Mouse (Mus musculus): ENCODE results near the gene Nrn1l.

Nrn1l gene

DNA sequence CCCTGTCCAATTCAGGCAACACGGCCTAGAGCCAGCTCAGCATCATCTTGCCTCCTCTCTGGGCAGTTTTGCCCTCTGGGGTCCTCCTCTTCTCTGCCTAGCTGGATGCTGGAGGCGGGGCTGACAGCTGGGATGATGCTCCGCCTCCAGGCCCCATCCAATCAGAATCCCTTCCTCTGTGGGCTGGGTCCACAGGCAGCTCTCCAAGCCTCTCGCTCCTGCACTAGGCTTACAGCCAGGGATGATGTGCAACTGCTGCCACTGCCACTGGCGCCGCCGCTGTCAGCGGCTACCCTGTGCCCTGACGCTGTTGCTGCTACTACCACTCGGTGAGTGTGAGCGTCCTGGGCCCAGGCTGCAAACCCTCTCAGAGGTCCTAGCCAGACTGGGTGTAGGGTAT lies at the start of gene Nrn1l:
TSS of gene Nrn1l (plus strand) at position 229 of the 400 bp plus-strand sequence.
- no peak for DNase-seq

GRCm38 (mm10) chr8:105846678-105847077 lies 46.7 kb upstream of the Nrn1l start:
- DNase-seq = no peak

DNA sequence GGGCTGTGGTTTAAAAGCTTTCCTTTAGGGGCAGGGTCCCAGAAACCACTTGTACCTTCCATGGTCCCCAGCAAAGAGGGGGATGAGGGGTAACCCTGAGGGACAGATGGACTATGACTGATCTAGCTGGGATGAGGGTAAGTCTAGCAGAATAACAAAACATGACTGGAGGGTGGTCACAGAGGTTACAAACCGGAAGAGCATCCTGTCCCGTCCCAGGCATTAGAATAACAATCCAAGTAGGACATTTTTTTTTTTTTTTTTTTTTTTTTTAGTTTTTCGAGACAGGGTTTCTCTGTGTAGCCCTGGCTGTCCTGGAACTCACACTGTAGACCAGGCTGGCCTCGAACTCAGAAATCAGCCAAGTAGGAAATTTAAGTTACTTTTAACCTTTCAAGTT lies 43.4 kb upstream of the Nrn1l start:
- no peak for DNase-seq

DNA sequence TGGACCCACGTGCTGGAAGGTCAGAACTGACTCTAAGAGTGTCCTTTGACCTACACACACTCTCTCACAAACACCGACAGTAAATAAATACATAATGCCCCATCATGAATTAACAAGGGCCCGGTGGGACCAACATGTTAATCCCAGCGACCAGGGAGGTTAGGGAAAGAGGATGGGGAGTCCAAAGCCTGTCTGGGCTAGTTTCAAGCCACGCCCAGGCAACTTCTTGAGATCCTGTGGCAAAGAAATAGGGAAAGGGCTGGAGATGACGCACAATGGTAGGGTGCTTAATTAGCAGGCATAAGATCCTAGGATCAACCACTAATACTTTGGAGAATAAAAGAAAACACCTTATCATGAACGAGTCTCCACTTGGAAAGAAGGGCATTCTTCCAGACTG lies 42.8 kb upstream of the Nrn1l start:
- DNase-seq = no peak

- peak; percentile 77 for DNase-seq
Measured at GRCm38 (mm10) chr8:105851651-105852143, 41.7 kb upstream of the Nrn1l start.

GRCm38 (mm10) chr8:105852146-105852729 lies 41.1 kb upstream of the Nrn1l start:
- DNase-seq = no peak

DNA sequence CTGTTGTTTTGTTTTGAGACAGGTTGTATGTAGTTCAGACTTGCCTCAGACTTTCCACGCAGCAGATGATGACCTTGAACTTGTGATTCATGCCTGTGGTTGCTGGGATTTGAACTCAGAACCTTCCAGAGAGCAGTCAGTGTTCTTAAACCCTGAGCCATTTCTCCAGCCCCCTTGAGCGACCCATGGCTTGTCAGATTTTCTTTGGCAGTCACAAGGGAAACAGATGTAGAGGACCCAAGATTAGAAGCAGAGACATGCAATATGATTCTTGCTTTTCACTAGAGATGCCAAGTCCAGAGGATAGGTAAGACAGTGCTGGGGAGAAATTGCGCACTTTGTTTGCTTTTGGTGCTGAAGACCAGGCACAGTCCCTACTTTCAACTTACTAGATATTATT lies 40.2 kb upstream of the Nrn1l start, which contains the start of gene Cenpt:
TSS of gene Cenpt (minus strand) at position 101 of the 400 bp plus-strand sequence.
- DNase-seq = no peak

- peak; percentile 32 for DNase-seq
Measured at GRCm38 (mm10) chr8:105854303-105854702, 39.1 kb upstream of the Nrn1l start.

DNA sequence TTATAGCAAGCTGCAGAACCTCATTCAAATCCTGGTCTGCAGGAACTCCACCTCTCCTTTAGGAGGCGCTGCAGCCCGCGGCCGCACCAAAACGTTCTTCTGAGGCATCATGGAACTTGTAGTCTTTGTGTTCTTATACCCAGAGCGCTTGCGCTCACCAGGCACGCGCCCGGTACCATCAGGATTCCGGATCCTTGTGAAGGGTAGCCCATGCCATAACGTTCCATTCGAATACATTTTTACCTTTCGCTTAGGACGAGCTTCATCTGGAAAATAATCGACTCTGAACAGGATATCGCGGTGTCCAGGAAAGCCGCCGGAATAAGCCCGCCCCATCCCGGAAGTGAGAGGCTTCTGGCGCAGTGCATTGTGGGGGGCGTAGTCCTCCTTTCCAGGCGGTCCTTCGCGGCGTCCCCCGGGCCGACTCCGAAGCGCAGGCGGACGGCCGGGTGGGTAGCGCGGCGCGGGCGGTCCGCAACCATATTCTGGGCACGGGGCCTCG lies 38.6 kb upstream of the Nrn1l start, which contains the start of gene Thap11:
TSS of gene Thap11 (plus strand) at position 418 of the 502 bp plus-strand sequence.
- DNase-seq = peak; percentile 86

DNA sequence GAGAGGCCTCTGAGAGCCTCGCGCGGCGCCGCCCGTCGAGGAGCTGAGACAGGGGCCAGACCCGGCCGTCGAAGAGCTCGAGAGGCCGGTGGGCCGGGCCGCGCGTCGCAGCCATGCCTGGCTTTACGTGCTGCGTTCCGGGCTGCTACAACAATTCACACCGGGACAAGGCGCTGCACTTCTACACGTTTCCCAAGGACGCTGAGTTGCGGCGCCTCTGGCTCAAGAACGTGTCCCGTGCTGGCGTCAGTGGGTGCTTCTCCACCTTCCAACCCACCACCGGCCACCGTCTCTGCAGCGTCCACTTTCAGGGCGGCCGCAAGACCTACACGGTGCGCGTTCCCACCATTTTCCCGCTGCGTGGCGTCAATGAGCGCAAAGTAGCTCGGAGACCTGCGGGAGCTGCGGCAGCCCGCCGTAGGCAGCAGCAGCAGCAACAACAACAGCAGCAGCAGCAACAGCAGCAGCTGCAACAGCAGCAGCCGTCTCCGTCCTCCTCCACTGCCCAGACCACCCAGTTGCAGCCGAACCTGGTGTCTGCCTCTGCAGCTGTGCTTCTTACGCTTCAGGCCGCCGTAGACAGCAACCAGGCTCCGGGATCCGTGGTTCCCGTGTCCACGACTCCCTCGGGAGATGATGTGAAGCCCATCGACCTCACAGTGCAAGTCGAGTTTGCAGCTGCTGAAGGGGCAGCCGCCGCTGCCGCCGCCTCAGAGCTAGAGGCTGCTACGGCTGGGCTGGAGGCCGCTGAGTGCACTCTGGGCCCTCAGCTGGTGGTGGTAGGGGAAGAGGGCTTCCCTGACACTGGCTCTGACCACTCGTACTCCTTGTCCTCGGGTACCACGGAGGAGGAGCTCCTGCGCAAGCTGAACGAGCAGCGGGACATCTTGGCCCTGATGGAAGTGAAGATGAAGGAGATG lies 37.9 kb upstream of the Nrn1l start:
- peak; percentile 47 for DNase-seq

GRCm38 (mm10) chr8:105856168-105856835 lies 37.1 kb upstream of the Nrn1l start:
- no peak for DNase-seq

- no peak for DNase-seq
Measured at GRCm38 (mm10) chr8:105858495-105858894, 34.9 kb upstream of the Nrn1l start.

DNA sequence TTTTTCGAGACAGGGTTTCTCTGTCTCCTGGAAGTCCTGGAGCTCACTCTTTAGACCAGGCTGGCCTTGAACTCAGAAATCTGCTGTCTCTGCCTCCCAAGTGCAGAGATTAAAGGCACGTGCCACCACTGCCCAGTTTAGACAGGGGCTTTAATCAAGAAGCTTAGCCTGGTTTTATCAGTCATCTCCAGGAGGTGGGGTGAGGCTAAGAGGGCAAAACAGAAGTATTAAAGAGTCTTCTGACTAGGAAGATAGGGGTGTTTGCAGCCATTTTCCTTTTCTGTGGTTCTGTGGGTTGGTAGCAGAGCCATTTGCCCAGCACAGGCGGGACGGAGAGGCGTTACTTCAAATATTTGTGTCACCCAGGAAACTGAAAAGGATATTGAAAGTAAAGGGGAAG lies 34.1 kb upstream of the Nrn1l start:
- DNase-seq = no peak

GRCm38 (mm10) chr8:105860143-105860981 lies 33.0 kb upstream of the Nrn1l start, which contains the start of gene Nutf2:
Gene Nutf2 (plus strand): TSS chr8:105860580.
- DNase-seq = peak; percentile 89

GRCm38 (mm10) chr8:105861951-105862350 lies 31.4 kb upstream of the Nrn1l start:
- DNase-seq = no peak

DNA sequence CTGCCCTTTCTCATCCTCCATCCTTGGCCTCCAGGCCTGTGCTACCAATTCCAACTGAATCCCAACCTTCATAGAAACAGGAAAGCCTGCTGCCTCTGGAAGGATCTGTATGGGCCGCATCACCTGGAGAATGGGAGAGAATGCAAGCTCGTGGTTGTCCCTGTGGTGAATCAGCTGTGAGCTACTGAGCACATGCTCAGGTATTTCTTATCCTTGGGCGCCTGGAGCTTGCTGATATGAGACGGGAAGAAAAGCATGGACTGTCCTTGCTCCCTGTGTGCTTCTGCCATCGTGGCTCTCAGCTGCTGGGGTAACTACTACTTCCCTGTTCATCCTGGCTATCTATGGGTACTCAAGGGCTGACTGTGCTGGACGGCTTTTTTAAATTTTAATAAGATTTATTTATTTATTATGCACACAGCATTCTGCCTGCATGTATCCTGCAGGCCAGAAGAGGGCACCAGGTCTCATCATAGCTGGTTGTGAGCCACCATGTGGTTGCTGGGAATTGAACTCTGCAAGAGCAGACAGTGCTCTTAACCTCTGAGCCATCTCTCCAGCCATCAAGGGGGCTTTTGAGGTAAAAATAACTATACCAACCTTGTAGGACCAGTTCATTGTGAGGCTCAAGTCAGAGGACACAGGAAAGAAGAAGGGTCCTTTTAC lies 26.9 kb upstream of the Nrn1l start:
- DNase-seq = no peak

GRCm38 (mm10) chr8:105874301-105874700 lies 19.1 kb upstream of the Nrn1l start:
- DNase-seq = no peak

- peak; percentile 82 for DNase-seq
Measured at GRCm38 (mm10) chr8:105880754-105881520, 12.4 kb upstream of the Nrn1l start, which contains the start of gene Edc4. Gene Edc4 (plus strand): TSS chr8:105880881.

GRCm38 (mm10) chr8:105889756-105890465 lies 3.5 kb upstream of the Nrn1l start:
- DNase-seq = no peak

DNA sequence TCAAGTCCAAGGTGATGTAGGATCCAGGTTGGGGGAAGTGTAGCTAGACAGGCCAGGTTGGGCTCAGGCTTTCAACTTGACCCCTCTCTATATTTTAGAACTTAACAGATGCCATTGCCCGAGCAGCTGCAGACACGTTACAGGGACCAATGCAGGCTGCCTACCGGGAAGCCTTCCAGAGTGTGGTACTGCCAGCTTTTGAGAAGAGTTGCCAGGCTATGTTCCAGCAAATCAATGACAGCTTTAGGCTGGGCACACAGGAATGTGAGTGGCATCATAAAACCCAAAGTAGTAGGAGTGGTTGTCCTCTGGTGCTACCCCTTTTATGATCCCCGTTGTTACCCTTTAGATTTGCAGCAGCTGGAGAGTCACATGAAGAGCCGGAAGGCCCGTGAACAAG lies 2.5 kb upstream of the Nrn1l start:
- DNase-seq = no peak
